Mouse (Mus musculus) small intestine, adult 2 months (tissue): ENCODE measurements around the gene Atp6ap1l.

Experiments used
- CTCF ChIP-seq: fragments of 200-500 bp; IDR thresholded peaks from 2 replicates; pipeline ENCODE4 v1.5.1; 2012; ENCODE audit warnings: low read depth, mild to moderate bottlenecking, control low read depth, inconsistent platforms, low read length, moderate library complexity, mixed read lengths; ENCODE audit not compliant: insufficient replicate concordance, insufficient read length; ENCODE audit errors: extremely low read depth
- POLR2A ChIP-seq: fragments of 200-500 bp; IDR thresholded peaks from 2 replicates; pipeline ENCODE4 v1.6.1; 2012; ENCODE audit warnings: low read depth, mild to moderate bottlenecking, control low read depth, inconsistent platforms, low read length, moderate library complexity

DNA sequence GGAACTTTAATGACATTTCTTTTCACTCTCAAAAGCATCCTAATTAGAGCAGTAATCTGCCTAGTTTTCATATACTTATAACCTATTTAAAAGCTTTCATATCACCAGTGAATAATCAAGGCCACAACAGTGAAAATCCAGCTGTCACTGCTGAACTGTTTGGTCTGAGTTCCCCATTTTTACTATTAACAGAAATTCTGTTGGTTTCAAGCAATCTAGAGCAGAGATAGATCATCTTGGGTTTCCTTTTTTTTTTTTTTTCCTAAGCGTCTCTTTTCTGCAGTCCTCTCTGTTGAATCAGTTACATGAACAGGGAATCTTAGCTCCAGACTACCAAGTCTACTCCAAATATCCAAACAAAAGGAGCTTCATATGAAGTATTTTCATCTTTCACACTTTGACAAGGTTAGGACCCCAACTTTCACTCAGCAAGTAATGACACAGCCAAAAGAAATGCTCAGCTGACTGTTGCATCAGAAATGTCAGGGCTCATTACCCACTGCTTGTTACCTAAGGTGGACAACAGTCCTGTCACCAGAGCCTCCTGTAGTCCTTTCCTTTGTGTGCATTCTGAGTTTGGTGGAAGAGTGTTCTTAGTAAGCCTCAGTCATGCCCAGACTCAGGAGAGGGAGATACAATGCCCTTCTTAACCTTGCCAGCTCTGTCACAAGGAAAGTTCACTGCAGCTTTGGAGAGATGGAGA lies 23.3 kb downstream of the Atp6ap1l start:
- TF ChIP-seq CTCF (no peak), POLR2A (no peak)
